In the genomic region with DNA sequence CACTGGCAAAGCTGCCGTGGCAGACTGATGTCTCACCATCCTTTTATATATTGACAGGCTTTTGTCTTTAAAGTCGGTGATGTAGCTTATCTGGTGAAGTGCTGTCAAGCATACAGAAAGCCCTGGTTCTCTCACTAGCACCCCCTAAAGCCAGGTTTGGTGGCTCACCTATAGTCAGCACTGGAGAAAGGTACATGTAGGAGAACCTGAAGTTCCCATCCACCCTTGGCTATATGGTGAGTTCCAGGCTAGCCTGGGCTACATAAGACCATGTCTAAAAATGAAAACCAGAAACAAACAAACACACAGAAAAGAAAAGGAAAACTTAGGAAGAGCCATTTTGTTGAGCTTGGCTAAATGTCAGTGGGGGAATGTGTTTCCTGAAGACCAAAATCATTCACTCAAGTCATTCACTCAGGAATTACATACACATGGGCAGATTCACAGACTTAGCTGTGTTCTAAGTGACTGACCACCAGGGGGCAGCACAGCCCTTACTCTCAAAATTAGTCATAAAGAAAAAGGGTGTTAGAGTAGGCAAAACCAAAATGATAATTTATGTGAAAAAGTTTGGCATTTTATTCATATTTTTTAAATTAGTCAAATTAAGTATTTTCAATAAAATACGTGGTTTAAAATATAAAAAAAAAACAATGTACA, we compare ENCODE assay signal across 8 mouse cellular contexts. TPM values are rescaled to one million over a fixed set of nuclear protein-coding genes. Genes with fewer than 3 reads are reported as not detected.
DNase-seq lines count a peak whose midpoint lies in the region; ATAC-seq lines count a peak whose summit lies in the region.

No protein-coding gene starts in this region.

- H3K27ac ChIP-seq in forebrain, embryonic 13.5 days: no peak overlapping the region
- H3K27ac ChIP-seq in hindbrain, embryonic 14.5 days: no peak overlapping the region

- DNase-seq in MN1 (ENCODE audit: low spot score): peak; percentile 88
- peak; percentile 79 for DNase-seq in c-Kit-positive CD71-positive TER-119-positive erythroid progenitor cells, embryonic 14.5 days (ENCODE audit: low spot score)
- peak; percentile 87 for DNase-seq in hindbrain, embryonic 14.5 days (ENCODE audit: low spot score)
- peak; percentile 50 to 61 for DNase-seq in layer of hippocampus, postnatal 36 days
- DNase-seq in right cerebral cortex, postnatal 14 days: peak; percentile 84
- peak; percentile 57 to 70 for DNase-seq in urinary bladder, postnatal 36 days (ENCODE audit: low spot score in 2 of 2)

- no peak overlapping the region for H3K4me2 ChIP-seq in forebrain, embryonic 13.5 days
- H3K4me2 ChIP-seq in hindbrain, embryonic 14.5 days (replicated peaks): no peak overlapping the region

- H3K4me1 ChIP-seq in forebrain, embryonic 13.5 days: no peaks in the 10 kb centered on the region
- H3K4me1 ChIP-seq in hindbrain, embryonic 14.5 days (replicated peaks; ENCODE audit: control insufficient read depth, insufficient read depth, low read length): no peaks in the 10 kb centered on the region

- H3K27me3 ChIP-seq in forebrain, embryonic 13.5 days: no peaks in the 10 kb centered on the region
- H3K27me3 ChIP-seq in hindbrain, embryonic 14.5 days (ENCODE audit: control insufficient read depth, insufficient read depth, low read length): no peaks in the 10 kb centered on the region

- no peak overlapping the region for H3K9ac ChIP-seq in forebrain, embryonic 13.5 days
- no peak overlapping the region for H3K9ac ChIP-seq in hindbrain, embryonic 14.5 days

- peak; percentile 84 for ATAC-seq in forebrain, embryonic 13.5 days
- peak; percentile 64; the same call in 1 of the 2 replicates for ATAC-seq in hindbrain, embryonic 14.5 days (ENCODE audit: low FRiP score)
- ATAC-seq in megakaryocyte-erythroid progenitor cell, adult 5-6 weeks (replicated peaks; ENCODE audit: low FRiP score, low TSS enrichment, poor library complexity, severe bottlenecking): peak; percentile 87

- H3K9me3 ChIP-seq in forebrain, embryonic 13.5 days (replicated peaks): no peaks in the 10 kb centered on the region
- H3K9me3 ChIP-seq in hindbrain, embryonic 14.5 days (ENCODE audit: control insufficient read depth, low read length): no peaks in the 10 kb centered on the region

- no peak overlapping the region for H3K4me3 ChIP-seq in forebrain, embryonic 13.5 days
- H3K4me3 ChIP-seq in hindbrain, embryonic 14.5 days (replicated peaks; ENCODE audit: low read length): no peak overlapping the region

- WGBS in forebrain, embryonic 13.5 days: 69% methylated on average over 3 of the region's 3 CpGs
- WGBS in hindbrain, embryonic 14.5 days: 57% methylated on average over 3 of the region's 3 CpGs

- H3K36me3 ChIP-seq in forebrain, embryonic 13.5 days (ENCODE audit: poor library complexity, severe bottlenecking): peaks cover 26% of the 10 kb centered on the region
- H3K36me3 ChIP-seq in hindbrain, embryonic 14.5 days (replicated peaks; ENCODE audit: control insufficient read depth, insufficient read depth): peaks cover 35% of the 10 kb centered on the region

RNA-seq across cellular contexts. Expression of gene Pot1b, which starts 10.1 kb away (rescaled TPM):
- polyA plus RNA-seq in forebrain, embryonic 13.5 days (2015; fragmentation: Nextera tagmentation; extraction: Ambion mirVana): 11.6 and 11.9 TPM in 2 replicates
- polyA plus RNA-seq in hindbrain, embryonic 14.5 days (2014; fragmentation: Nextera tagmentation; extraction: Ambion mirVana): 4.0 and 4.8 TPM in 2 replicates
- 1 to 10 TPM; 6.6 to 7.9 TPM for total RNA-seq in layer of hippocampus, postnatal 36 days (2021)
- 43.1 and 50.2 TPM in 2 replicates for total RNA-seq in megakaryocyte-erythroid progenitor cell, adult 5-6 weeks (2014; fragmentation: Nextera tagmentation)
- 21.0 and 26.9 TPM in 2 replicates for total RNA-seq in megakaryocyte-erythroid progenitor cell, adult 5-6 weeks (2017)

RNA-seq across cellular contexts. Expression of gene Adgre4, which starts 47.5 kb away (rescaled TPM):
- polyA plus RNA-seq in forebrain, embryonic 13.5 days (2015; fragmentation: Nextera tagmentation; extraction: Ambion mirVana): 0.06 and 0.13 TPM in 2 replicates
- 0.12 and 0.16 TPM in 2 replicates for polyA plus RNA-seq in hindbrain, embryonic 14.5 days (2014; fragmentation: Nextera tagmentation; extraction: Ambion mirVana)
- total RNA-seq in layer of hippocampus, postnatal 36 days (2021): under 1 TPM in 1 of 2 experiments, not detected in 1; 0.18 TPM
- total RNA-seq in megakaryocyte-erythroid progenitor cell, adult 5-6 weeks (2014; fragmentation: Nextera tagmentation): not detected in 2 replicates
- 0.56 TPM in 1 of 2 replicates, not detected in the other for total RNA-seq in megakaryocyte-erythroid progenitor cell, adult 5-6 weeks (2017)
